Mouse (Mus musculus): ENCODE results near the gene Rpap1.

Gene Rpap1

GRCm38 (mm10) chr2:119798246-119798927 is 11.1 kb upstream of the Rpap1 start:
- DNase-seq, result peak; percentile 98

GRCm38 (mm10) chr2:119797279-119797783 is 10.0 kb upstream of the Rpap1 start, which contains the start of gene Tyro3:
Gene Tyro3 (plus strand): TSS chr2:119797733.
- DNase-seq, result no peak

- DNase-seq, result no peak
Observed at GRCm38 (mm10) chr2:119789996-119790395, 2.7 kb upstream of the Rpap1 start.

GRCm38 (mm10) chr2:119767246-119767645 is 20.1 kb downstream of the Rpap1 start:
- peak; percentile 76 for DNase-seq

GRCm38 (mm10) chr2:119763924-119764323 is 23.4 kb downstream of the Rpap1 start:
- DNase-seq, result no peak

- no peak for DNase-seq
Observed at GRCm38 (mm10) chr2:119762276-119762675, 25.1 kb downstream of the Rpap1 start.

GRCm38 (mm10) chr2:119760251-119760650 is 27.1 kb downstream of the Rpap1 start, which contains the start of gene Ltk:
Gene Ltk (minus strand): TSS chr2:119760431.
- DNase-seq, result peak; percentile 86

GRCm38 (mm10) chr2:119758844-119759835 is 28.2 kb downstream of the Rpap1 start:
- peak; percentile 87 for DNase-seq

- peak; percentile 79 for DNase-seq
Observed at GRCm38 (mm10) chr2:119758101-119758843, 29.1 kb downstream of the Rpap1 start.

GRCm38 (mm10) chr2:119757601-119758100 is 29.7 kb downstream of the Rpap1 start:
- no peak for DNase-seq

GRCm38 (mm10) chr2:119749260-119749659 is 38.1 kb downstream of the Rpap1 start:
- DNase-seq, result no peak

GRCm38 (mm10) chr2:119747554-119747953 is 39.8 kb downstream of the Rpap1 start:
- DNase-seq, result peak; percentile 81

- DNase-seq, result peak; percentile 84
Observed at GRCm38 (mm10) chr2:119745281-119745680, 42.1 kb downstream of the Rpap1 start.

- peak; percentile 92 for DNase-seq
Observed at GRCm38 (mm10) chr2:119744163-119745111, 42.9 kb downstream of the Rpap1 start.

GRCm38 (mm10) chr2:119743808-119744162 is 43.6 kb downstream of the Rpap1 start:
- DNase-seq, result peak; percentile 80

GRCm38 (mm10) chr2:119743176-119743807 is 44.0 kb downstream of the Rpap1 start:
- DNase-seq, result no peak

- DNase-seq, result peak; percentile 93
Observed at GRCm38 (mm10) chr2:119742461-119743175, 44.7 kb downstream of the Rpap1 start.

GRCm38 (mm10) chr2:119741581-119742411 is 45.5 kb downstream of the Rpap1 start, which contains the start of gene Itpka:
Gene Itpka (plus strand): TSS chr2:119742337.
- peak; percentile 97 for DNase-seq

GRCm38 (mm10) chr2:119740567-119740966 is 46.8 kb downstream of the Rpap1 start:
- no peak for DNase-seq

Data from heart, adult 11 months (tissue).